Mouse (Mus musculus): ENCODE data around the gene Csnk1d.

DNA sequence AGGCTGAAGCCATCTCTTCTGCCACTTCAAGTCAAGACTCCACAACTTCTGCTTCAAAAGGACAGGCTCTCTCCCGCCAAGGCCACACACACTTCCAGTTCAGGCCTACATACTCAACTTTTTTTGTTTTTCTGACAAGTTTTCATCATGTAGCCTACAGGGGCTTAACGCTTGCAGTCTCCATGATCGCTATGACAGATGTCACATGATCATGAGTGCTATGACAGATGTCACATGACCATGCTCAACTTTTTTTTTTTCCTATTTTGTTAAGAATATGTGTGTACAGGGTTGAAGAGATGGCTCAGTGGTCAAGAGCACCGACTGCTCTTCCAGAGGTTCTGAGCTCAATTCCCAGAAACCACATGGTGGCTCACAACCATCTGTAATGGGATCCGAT, 73.4 kb downstream of the Csnk1d start:
- TF ChIP-seq CTCF (IDR thresholded peaks at IDR 0.05; ENCODE audit: low read depth) (no peak), EP300 (IDR thresholded peaks at IDR 0.05; ENCODE audit: low read depth) (no peak)

All from liver, embryonic 14.5 days (tissue).